Mouse (Mus musculus): ENCODE measurements around the gene Rabac1.

The Rabac1 gene

DNA sequence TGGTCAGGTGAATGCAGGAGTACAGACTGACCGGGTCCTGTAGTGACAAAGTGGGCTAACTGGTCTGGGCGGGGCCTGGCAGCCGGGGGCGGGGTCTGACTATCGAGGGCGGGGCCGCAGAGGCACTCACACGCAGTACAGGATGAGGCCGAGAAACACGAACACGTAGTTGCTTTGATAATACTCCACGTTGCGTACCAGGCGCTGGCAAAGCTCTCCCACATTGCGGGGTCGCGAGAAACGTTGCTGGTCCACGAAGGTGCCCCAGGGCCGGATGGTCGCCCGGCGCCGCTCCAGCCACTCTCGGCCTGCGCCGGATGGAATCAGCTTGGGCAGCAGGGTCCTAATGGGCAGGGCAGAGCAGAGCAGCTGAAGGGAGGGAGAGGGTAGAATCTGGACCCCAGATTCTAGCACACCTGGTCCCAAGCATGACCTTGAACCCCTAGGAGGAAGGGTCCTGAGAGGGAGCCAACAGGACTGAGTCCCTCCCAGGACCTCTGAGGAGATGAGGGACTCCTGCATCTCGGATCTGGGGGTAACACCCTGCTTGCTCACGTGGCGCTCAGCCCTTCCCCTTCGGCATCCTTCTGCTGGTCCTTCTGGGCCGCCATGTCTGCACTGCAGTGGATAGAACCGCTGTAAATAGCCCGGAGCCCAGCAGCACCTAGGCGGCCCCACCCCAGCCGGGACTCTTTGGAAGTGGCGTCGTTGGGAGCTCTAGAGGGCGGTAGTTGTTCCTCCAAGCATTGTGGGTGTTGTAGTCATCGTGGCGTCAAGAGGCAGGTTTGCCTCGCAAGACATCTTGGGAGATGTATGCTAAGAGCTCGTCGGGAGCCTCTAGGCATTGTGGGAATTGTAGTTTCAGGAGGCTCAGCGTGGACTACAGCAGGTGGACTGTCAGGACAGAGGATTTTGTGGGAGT lies at the start of gene Rabac1:
TSS of gene Rabac1 (minus strand) at position 783 of the 922 bp plus-strand sequence.
- peak; percentile 79 to 86 for DNase-seq

DNA sequence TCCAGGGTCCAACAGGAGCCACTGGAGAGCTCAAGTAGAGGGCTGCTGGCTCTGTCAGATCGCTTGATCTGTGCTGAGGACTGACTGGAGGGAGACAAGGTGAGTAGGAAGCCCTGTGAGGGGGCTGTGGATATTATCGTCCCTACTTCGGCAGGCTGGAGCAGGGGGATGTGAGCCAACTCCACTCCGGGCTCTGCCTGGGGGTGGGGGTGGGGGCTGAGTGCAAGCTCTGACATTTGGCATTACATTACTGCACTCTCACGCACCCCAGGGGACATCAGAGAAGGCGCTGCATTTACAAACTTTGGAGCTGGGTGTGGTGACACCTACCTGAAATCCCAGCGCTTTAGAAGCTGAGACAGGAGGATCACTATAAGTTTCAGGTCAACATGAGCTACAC lies 39.0 kb upstream of the Rabac1 start:
- no peak for DNase-seq

DNA sequence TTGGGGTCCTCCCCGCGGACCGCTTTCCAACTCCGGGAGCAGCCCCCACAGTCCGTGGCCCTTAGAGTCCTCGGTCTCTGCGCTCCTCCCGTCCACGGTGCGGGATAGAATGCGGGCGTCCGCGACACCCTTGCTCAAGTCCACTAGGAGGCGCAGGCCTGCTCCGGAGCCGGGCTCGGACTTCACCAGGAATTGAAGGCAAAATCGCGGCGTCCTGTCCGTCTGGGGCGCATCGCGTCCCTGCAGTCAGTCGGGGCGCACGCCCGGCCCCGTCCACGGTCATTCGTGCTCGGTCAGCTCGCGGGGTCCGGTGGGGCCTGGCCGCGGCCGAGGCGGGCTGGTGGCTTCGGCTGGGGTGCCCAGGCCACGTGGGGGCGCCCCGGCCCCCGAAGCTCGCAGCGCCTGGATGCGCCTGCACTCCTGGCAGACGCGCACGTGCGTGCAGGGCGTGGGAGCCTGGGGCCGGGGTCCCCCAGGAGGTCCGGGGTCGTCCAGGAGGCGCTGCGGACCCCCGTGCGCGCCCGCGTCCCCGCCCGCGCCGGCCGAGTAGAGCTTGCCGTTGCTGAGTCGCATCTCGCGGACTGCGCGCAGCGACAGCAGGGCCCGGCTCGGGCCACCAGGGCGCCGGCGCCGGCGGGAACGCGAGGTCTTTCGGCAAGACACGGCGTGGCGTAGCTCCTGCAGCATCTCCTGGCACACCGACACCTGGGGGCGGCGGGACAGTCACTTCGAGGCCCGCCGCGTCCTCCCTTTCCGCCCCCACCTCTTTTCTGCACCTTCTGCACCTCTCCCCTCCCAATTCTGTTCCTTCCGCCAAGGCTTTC lies 37.7 kb upstream of the Rabac1 start:
- DNase-seq, result peak in 1 of 2 experiments; percentile 38

DNA sequence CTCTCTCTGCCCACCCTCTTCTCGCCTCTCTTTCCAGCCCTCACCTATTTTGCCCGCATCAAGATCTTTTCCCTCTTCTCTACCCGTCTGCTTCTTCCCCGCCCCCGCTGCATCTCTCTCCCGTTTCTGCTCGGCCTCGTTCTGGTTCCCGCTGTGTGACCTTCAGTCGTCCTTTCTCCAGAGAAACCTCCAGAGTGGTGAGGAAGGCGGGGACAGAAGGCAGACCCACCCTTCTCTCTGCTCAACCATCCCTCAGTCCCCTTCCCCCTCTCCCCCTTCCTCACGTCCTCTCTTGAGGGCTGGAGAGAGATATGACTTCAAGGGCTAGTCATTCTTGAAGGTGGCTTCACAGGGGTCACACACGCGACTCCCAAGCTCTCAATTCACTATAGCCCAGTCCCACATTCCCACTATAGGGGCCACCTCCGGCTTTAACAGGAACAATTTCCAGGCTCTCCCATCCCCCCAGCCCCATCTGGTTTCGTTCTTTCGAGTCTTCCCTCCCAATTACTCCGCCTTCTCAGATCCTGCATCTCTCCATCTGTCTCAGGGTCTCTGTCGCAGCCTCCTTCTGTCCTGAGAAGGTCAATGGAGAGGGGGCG lies 36.6 kb upstream of the Rabac1 start:
- DNase-seq, result no peak

DNA sequence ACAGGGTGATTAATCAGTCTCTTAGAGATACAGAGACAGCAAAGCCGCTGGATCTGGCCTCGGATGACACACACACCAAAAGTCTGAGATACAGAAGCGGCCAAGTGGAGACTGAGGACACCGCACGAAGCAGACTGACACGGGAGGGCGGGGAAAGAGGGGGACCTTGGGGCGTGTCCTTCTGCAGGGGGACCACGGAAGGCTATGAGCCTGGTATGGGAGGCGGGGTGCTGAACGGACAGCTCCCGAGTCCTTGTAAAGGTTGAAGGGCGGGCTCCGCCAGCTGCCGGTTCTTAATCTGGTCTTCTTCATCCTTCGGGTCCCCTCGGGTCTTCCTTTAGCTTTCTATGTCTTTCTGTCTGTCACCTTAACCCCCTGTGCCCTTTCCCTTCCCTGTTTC lies 36.1 kb upstream of the Rabac1 start:
- DNase-seq, result peak in 1 of 2 experiments; percentile 23

DNA sequence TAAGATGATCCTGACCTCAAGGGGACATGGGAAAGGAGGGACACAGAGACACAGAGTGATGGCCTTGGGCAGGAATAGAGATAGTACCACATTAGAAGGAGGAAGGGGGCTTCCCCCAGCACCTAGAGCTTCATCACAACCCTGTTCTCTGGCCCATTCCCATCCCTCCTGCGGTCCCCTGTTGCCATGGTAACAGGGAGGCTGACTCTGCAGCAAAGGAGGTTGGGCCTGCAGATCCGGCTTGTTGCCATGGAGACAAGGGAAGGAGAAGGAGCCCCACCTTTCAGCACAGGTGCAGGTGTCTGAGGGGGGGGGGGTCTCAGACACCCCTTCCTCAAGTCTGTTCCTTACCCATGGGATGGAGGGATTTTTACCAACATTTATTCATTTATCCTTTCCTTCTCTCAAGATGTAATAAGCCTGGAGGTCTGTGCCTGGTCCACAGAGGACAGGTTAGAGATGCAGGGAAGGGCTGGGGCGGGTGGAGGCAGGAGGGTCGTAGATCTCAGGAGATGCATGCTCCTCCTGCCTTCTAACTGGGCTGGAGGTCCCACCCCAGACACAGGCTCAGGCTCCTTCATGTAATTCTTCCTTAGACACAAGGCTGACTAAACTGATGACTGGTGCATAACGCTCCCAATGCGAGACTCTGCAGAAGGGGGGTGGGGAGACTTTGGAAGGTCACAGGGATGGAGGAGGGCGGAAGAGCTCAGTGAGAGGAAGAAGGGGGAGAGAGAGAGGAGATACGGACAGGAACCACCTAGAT lies 35.2 kb upstream of the Rabac1 start:
- DNase-seq, result no peak

DNA sequence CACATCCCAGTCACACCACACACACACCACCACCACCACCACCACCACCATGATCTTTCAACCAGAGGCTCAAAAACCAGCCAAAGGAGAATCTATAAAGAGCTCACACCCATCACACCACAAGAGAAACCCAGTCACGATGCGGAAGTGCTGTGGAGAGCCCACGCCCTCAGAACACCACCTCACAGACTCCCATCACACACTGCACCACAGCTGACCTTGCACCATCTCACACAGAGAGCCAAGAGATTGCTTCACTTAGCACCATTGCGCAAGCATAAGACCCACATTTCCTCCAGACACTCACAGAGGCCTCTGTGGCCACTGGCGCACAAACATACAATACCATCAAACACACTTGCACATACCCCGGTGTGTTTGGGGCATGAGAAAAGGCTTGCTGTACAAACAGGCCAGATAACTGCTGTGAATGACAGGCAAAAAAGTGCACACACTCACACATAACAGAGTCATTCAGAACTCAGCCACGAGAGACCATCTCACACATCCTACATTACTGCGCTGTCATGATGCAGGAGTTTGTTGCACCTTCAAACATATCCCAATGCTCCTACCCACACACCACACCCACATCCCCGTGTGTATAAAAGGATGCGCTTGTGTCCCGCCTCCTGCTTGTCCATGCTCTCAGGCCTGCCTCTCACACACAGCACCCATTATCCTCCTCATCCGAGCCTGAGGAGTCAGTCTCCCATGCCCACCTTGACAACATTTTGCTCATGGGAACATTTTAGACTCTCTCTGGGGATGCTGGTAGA lies 34.2 kb upstream of the Rabac1 start:
- DNase-seq, result no peak

DNA sequence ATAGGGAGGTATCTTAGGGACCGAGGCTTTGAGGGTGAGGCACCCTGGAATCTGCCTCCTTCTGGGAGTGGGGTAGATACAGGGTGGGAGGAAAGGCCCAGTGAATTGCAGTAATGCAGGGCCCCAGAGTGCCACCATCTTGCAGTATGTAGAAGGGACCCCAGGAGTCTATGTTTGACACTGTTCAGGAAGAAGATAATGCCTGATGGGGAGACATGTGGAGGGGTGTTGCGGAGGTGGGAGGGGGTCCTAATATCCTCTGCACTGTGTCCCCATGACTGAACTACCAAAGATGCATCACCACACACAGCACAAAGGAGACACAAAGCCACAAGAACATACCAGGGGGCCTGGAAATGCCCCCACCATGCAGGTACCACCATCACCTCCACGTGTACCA lies 33.6 kb upstream of the Rabac1 start:
- no peak for DNase-seq

DNA sequence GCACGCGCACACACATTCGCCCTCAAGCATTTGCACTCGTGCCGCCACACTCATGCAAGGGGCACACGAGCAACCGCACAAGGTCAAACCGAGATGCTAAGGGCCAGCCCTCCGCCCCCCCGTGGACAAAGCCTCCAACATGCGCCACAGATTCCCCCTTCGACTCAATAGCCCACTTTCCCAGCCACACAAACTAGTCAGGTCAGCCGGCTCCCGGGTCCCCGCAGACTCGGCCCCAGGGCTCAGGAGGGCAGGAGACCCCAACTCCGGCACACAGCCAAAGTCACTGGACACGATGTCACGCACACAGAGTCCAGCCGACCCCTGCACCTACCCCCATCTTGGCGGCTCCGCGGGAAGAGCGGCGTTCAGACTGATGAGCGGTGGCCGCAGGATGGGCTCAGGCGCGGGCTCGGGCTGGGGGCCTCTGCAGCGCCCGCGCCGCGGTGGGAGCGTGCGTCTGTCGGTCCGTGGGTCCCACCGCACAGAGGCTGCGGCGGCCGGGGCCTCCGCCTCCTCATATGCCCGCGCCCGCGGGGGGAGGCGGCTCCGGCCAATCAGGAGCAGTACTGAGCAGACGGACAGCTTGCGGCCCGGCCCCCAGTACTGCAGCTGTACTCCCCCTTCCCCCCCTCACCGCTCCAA lies 33.0 kb upstream of the Rabac1 start, which contains the start of gene Atp1a3:
TSS of gene Atp1a3 (minus strand) at position 538 of the 645 bp plus-strand sequence.
- DNase-seq, result peak in 1 of 2 experiments; percentile 17

DNA sequence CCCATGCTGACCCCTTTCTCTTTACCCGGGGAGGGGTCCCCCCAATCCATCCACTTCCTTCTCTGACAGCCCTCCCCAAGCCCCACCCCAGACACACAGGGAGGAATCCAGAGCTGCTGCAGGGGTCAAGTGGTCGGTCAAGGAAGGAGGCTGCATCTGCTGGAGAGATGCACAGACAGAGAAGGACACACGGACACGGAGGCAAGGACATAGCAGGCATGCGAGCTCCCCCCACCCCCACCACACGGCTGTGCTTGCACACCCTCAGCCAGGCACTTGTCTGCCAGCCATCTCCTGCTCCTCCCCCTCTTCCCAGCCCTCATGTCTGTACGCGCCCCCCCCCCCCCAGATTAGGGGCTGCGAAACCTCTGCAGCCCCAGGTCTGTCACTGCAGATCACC lies 32.3 kb upstream of the Rabac1 start:
- DNase-seq, result no peak

DNA sequence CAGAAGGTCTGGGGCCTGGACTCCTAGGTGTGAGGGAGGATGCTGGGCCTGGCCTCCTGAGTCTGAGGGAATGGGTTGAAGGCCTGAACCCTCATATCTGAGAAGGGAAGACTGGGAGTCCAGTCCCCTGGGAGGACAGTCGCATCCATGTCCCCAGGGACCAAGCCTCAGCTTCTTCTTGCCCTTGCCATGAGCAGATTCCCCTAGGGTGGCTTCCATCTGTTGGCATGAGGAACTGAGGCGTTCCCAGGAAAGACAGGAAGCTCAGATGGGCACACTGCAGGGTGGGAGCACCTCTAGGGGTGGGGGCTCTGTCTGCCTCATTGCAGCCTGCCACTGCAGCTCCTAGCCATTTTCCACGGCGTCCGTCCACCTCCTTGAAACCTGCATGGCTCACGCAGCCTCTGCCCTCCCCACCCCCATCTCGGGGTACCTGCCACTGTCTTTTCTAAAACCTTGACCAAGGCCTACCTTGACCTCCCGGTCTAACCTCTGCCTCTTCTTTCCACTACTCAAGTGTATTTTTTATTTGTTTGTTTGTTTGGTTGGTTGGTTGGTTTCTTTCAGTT lies 31.4 kb upstream of the Rabac1 start:
- DNase-seq, result no peak

DNA sequence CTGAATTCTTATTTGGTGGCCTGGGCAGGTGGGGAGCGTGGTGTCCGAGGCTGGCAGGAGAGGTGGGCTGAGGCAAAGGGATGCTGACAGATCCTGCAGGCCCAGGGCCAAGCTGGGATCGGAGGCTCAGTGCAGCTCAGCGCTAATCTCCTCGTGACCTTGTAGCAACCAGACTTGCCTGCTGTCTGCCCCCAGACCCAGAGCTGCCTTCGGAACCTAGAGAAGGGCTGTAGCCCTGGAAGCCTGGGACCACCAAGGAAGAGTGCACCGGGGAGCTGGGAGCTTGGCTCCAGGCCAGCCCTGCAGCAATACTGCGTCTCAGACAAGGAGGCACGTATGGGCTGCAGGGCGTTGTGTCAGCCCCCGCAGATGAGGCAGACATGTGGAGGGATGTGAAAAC lies 30.7 kb upstream of the Rabac1 start:
- no peak for DNase-seq

DNA sequence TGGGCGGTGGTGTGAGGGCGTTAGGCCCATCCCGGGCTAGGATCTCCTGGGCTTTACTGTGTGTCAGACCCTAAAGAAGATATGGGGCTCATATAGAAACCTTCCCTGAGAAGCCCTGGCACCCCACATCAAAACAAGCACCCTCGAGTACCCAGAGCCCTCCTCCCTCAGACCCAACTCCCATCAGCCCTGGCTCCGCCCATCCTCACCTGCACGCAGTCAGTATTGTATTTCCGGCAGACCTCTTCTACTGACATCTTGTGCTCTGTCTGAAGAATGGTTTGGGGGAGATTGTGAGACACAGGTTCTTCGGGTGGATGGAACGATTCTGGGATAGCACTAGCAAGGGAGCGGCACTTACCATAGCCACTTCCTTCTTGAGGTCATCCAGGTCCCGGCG lies 28.2 kb upstream of the Rabac1 start:
- DNase-seq, result no peak

DNA sequence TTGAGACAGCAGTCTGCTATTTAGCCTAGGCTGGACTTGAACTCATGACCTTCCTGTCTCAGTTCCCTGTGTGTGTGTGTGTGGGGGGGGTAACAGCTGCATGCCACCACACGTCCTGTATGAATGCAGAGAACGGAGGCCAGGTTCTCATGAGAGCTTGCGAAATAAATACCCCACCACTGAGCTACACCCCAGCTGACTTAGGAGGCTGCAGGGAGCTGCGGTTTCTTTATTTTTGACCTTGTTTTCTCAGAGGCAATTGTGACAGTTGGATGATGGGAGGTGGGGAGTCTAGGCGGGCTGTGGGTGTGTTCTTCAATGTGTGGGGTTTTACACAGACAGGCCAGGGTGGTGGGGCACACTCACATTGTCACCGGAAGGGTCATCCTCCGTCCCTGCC lies 27.7 kb upstream of the Rabac1 start:
- DNase-seq, result no peak

DNA sequence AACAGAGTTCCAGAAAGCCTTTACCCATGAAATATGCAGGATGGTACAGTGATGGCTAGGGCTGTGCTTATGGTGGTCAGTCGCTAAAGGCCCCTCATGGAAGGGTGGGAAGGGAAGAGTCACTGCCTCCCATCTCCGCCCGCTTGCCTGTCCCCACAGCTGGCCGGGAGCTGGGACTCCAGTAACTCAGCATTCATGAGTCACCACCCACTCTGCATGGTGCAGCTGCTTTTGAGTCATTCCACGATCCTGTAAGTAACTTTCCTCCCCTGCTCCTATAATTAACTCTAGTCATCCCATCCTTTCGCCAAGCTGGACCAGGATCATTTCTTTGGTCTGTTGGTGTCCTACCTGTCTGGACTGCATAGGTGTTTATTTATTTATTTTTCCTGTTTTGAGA lies 20.5 kb upstream of the Rabac1 start:
- DNase-seq, result no peak

DNA sequence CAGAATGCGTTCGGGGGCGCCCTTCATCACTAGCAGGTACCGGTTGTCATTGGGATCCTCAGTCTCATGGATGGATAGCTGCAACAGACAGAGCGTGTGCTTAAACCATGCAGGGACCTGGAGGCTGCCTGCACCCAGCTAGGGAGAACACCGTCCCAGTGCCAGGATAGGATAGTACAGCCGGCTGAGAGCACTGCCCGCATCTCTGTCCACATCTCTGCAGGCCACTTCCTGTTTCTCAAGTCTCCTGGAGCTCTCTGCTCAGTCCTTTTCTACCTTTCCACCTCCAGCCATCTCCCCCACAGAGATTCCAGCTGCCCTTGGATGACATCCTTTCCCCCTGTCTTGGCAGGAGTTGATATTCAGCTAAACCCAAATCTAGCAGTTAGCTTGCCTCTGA lies 17.9 kb upstream of the Rabac1 start:
- DNase-seq, result no peak

DNA sequence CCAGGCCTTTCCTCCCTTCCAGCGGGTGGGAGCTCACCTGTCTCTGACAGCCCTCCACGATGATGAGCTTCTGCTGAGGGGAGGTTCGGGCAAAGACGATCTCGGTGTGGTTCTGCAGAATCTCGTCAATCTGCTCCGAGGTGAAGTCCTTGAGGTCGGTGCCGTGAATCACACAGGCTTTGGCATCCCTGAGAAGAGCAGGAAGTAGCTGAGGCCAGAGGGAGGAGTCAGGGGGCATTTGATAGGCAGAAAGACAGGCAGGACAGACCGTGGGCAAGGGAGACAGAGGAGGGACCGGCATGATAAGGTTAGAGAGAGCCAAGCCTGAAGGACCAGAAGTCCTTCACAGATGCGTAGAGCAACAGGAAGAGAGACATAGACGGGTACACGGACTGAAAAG lies 15.4 kb upstream of the Rabac1 start:
- DNase-seq, result no peak

DNA sequence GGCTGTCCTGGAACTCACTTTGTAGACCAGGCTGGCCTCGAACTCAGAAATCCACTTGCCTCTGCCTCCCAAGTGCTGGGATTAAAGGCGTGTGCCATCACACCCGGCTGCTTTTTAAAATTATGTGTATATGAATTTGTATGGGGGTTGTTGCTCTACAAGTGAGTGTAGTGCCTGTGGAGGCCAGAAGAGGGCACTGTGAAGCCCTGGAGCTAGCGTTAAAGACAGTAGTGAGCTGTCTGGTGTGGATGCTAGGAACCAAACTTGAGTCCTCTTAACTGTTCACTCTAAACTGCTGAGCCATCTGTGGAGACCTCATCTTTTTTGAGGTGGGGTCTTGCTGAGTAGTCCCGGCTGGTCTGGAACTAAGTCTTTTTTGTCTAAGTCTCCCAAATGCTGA lies 13.2 kb upstream of the Rabac1 start:
- DNase-seq, result no peak

DNA sequence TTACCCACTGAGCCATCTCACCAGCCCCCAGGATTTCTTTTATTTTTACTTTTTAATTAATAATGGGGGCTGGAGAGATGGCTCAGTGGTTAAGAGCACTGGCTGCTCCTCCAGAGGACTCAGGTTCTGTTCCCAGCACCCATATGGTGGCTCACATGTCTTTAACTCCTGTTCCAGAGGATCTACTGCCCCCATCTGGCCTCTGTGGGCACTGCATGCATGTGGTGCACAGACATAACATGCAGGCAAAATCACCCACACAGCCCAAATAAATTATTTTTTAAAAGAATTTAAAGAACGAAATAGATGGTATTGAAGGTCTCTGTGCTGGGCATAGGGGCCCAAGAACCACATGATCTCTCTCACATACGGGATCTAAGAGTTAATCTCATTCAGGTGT lies 11.8 kb upstream of the Rabac1 start:
- DNase-seq, result no peak

DNA sequence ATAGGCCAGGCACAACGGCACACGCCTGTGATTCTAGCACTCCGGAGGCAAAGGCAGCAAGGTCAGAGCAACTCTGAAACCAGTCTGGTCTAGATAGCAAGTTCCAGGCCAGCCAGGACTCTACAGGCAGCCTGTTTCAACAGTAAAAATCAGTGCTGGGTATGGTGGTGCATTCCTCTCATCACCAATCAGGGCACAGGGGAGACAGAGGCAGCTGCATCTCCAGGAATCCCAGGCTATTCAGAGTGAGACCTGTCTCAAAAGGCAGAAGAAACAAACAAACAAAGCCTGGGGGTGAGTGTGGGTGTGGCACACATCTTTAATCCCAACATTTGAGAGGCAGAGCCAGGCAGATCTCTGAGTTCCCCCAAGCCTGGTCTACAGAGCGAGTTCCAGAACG lies 10.8 kb upstream of the Rabac1 start:
- no peak for DNase-seq

DNA sequence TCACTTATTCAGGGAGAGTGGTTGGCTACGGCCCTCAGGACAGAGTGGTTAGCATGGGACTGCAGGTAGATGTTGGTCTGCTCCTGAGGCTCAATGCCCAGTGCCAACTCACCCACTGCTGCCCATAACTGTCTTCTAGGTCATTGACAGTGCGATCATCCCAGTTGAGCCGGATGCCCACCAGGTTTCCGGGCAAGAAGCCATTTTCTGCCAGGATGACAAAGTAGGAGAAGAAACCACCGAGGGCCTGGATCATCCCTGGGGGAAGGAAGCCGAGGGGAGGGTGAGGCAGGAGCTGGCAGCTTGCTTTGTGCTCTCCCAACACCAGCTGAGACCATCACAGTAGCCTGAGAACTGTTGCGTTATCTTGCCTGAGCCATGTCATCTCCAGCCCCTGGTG lies 7.9 kb upstream of the Rabac1 start:
- DNase-seq, result no peak

All from spleen, adult 18-20 months (tissue).